Mouse (Mus musculus): ENCODE results near the gene Ccdc124. TPM values are rescaled to one million over a fixed set of nuclear protein-coding genes. Genes with fewer than 3 reads are reported as not detected.
"Not testable (repeated sequence)": the region's sequence is repeated elsewhere in the genome, so short reads cannot be mapped to it uniquely, and the experiment has no call there.

Ccdc124 gene
- polyA plus RNA-seq, 1 experiment from 2014 or later, result 183 TPM

DNA sequence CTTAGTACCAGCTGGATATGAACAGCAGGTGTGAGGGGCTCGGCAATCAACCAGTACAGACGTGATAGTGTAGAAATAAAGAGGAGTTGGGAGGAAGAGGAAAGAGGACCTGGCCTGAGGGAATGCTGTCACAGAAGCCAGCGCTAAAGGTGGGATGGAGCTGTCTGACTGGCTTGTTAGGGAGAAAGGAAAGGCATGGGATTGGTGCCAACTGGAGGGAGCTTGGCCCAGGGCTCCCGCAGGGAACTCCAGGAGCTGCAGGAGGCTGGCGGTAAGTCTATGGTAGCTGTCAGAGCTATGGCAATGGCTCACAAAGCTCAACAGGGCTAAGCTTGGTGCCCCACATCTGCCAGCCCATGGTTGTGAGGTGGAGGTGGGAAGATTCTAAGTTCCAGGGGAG is 28.5 kb upstream of the Ccdc124 start:
- Histone ChIP-seq H3K36me3 (no peaks in the 10 kb centered on the region), H3K27me3 (ENCODE audit: low read depth, poor library complexity, severe bottlenecking) (peaks cover 16% of the 10 kb centered on the region; the same call in 1 of the 2 replicates), H3K27ac (replicated peaks) (no peak overlapping the region), H3K4me1 (peaks cover 24% of the 10 kb centered on the region), H3K9me3 (replicated peaks) (no peaks in the 10 kb centered on the region), H3K4me3 (no peak overlapping the region)
- DNase-seq (ENCODE audit: low spot score), result no peak
- WGBS, result 43% methylated on average over 5 of the region's 5 CpGs

DNA sequence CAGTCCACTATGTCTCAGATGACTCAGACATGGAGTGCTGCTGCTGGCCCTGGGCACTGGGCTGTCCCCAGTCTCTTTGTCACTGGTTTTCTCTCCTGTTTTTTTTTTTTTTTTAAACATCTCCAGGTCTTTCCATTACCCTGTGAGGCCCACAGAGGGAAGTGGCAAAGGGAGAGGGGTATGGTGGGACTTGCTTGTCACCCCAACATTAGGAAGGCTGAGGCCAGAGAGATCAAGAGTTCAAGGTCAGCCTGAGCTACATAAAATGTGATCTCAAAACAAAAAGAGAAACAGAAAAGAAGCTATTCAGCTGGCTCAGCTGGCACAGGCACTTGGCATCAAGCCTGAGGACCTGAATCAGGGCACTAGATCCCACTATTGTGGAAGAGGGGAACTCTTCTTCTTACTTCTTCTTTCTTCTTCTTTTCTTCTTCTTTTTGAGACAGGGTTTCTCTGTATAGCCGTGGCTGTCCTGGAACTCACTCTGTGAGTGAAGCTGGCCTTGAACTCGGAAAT is 27.2 kb upstream of the Ccdc124 start:
- H3K4me1 ChIP-seq, result peaks cover 20% of the 10 kb centered on the region
- no peak overlapping the region for H3K4me3 ChIP-seq
- H3K36me3 ChIP-seq, result peaks cover 5% of the 10 kb centered on the region
- no peak for DNase-seq (ENCODE audit: low spot score)
- peaks cover 16% of the 10 kb centered on the region; the same call in 1 of the 2 replicates for H3K27me3 ChIP-seq (ENCODE audit: low read depth, poor library complexity, severe bottlenecking)
- no peaks in the 10 kb centered on the region for H3K9me3 ChIP-seq (replicated peaks)
- WGBS, result 83% methylated on average over 2 of the region's 2 CpGs
- H3K27ac ChIP-seq (replicated peaks), result no peak overlapping the region

DNA sequence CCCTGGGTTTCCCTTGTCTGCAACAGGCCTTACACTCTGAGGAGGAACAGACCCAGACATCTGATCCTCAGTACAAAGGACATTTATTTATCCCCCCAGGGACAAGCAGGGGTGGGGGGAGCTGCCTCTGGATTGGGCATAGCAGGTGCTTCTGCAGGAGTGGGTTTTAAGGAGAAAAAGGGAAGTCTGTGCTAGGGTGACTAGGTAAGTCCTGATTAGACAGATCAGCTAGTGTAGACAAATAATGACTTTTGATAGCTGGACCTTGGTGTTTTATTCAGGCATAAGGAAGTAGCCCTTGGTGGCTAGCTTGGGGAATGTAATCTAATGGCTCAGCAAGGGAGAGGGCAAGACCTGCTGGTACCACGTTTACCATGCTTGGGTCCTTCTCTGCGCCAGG is 25.5 kb upstream of the Ccdc124 start:
- Histone ChIP-seq H3K27ac (replicated peaks) (no peak overlapping the region), H3K4me3 (no peak overlapping the region), H3K4me1 (peaks cover 23% of the 10 kb centered on the region), H3K27me3 (ENCODE audit: low read depth, poor library complexity, severe bottlenecking) (peaks cover 26% of the 10 kb centered on the region), H3K9me3 (replicated peaks) (no peaks in the 10 kb centered on the region), H3K36me3 (peaks cover 22% of the 10 kb centered on the region)
- WGBS, result 88% methylated on average over 2 of the region's 2 CpGs
- no peak for DNase-seq (ENCODE audit: low spot score)

DNA sequence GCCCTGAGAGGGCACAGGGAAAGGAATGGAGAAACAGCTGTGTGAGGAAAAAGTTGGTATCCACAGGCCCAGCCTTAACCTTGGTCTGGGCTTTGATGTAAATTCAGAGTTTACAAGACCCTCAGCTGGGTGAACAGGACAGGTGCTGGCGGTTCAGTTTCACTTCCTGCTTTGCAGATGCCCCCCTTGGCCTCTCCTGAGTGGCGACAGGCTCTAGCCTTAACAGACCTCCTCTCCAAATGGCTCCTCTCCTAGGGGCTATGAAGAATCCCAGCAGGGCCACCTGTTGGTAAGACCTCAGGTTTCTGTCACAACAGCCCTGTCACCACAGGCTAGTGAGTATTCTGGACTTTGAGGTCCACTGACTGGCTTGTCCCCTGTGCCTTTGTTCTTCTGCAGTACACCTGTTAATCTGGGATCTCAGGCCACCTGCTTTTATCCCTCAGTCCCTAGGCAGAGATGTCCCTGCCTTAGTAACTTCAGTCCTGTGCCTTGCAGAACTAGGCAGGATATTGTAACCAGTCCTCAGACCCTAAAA is 25.0 kb upstream of the Ccdc124 start:
- H3K27ac ChIP-seq (replicated peaks), result peak overlapping the region; percentile 98

GRCm38 (mm10) chr8:70897681-70898413 is 24.1 kb upstream of the Ccdc124 start:
- H3K4me1 ChIP-seq, result peaks cover 26% of the 10 kb centered on the region
- peak overlapping the region; percentile 86 for H3K4me3 ChIP-seq
- H3K9me3 ChIP-seq (replicated peaks), result no peaks in the 10 kb centered on the region
- under 1% methylated on average over 20 of the region's 20 CpGs for WGBS
- peaks cover 35% of the 10 kb centered on the region for H3K36me3 ChIP-seq
- H3K27me3 ChIP-seq (ENCODE audit: low read depth, poor library complexity, severe bottlenecking), result peaks cover 28% of the 10 kb centered on the region
- peak; percentile 87 for DNase-seq (ENCODE audit: low spot score)
- H3K27ac ChIP-seq (replicated peaks), result peak overlapping the region; percentile 98

More for the DNA sequence above, 25.0 kb upstream of the Ccdc124 start:
- Histone ChIP-seq H3K9me3 (replicated peaks) (no peaks in the 10 kb centered on the region), H3K4me1 (peaks cover 23% of the 10 kb centered on the region), H3K36me3 (peaks cover 27% of the 10 kb centered on the region), H3K27me3 (ENCODE audit: low read depth, poor library complexity, severe bottlenecking) (peaks cover 27% of the 10 kb centered on the region), H3K4me3 (peak overlapping the region; percentile 86)
- 66% methylated on average over 2 of the region's 2 CpGs for WGBS
- no peak for DNase-seq (ENCODE audit: low spot score)

DNA sequence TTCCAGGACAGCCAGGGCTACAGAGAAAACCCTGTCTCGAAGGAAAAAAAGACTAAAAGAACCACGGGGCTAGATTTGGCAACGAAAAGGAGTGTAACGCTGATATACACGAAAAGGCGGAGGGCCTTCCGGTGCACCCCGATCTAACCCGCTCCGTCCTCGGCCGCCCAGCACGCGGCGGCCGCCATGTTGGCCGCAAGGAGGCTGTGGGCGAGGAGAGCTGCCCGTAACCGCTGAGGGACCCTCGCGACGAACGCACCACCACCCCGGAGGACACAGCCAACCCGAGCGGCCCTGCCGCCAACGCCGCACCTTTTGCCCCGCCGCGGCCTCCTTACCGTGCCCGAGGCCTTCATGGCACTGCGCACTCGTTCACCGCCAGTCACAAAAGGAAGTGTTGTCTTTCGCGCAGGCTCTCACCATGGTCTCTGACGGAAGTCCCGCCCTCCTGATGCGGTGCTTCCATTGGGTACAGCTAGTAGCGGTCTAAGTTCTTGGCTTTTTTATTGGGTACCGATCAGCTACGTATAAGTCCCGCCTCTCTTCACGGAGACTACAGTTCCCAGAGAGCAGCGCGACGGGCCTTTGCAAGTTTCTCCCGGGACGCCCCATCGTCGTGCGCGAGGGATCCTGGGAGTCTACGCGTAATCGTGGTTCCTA is 23.4 kb upstream of the Ccdc124 start, which contains the start of gene Rpl18a:
Gene Rpl18a, minus strand, starts transcription at position 392 of the 660 bp plus-strand sequence.
- peaks cover 31% of the 10 kb centered on the region for H3K27me3 ChIP-seq (ENCODE audit: low read depth, poor library complexity, severe bottlenecking)
- H3K4me3 ChIP-seq, result peak within 1 kb of the TSS; percentile 86
- H3K27ac ChIP-seq (replicated peaks), result peak within 1 kb of the TSS; percentile 98
- H3K4me1 ChIP-seq, result peaks cover 32% of the 10 kb centered on the region
- under 1% methylated on average over 60 of the region's 60 CpGs for WGBS
- peak; percentile 96 for DNase-seq (ENCODE audit: low spot score)
- peaks cover 35% of the 10 kb centered on the region for H3K36me3 ChIP-seq
- no peaks in the 10 kb centered on the region for H3K9me3 ChIP-seq (replicated peaks)

GRCm38 (mm10) chr8:70896316-70897020 is 22.7 kb upstream of the Ccdc124 start:
- WGBS, result 5% methylated on average over 25 of the region's 25 CpGs
- no peak for DNase-seq (ENCODE audit: low spot score)
- H3K27ac ChIP-seq (replicated peaks), result peak overlapping the region; percentile 98

DNA sequence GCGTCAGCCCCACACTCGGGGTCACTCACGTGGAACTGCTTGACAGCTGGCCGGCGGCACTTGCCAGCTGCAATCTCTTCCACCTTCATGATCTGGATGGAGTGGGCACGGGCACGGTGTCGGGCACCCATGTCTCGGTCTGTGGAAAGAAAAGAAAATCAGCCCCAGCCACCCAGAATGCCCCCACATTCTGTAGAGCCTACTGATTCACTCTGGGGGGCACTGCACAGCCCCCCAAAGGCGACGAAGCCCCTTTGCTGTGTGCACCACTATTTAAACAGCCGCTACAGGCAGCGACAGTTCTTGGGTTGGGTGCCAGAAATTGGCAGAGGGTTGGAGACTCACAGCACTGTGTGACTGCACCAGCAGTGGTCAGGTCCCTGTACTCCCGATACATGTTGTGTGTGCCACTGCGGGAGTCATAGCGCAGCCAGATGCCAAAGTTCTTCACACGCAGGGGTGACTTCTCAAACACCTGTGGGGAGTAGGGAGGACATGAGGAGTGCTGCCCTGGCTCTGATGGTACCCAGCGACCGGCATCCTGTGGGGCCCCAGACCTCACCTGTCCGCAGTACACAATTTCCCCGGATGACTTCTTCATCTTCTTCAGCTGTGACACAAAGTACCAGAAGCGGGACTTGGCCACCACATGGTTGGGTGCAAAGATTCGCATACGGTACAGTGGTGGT is 22.0 kb upstream of the Ccdc124 start:
- Histone ChIP-seq H3K27me3 (ENCODE audit: low read depth, poor library complexity, severe bottlenecking) (peaks cover 45% of the 10 kb centered on the region), H3K27ac (replicated peaks) (peak overlapping the region; percentile 98), H3K36me3 (peaks cover 35% of the 10 kb centered on the region), H3K4me1 (peaks cover 41% of the 10 kb centered on the region), H3K4me3 (peak overlapping the region; percentile 86)
- WGBS, result 84% methylated on average over 24 of the region's 24 CpGs
- not testable (repeated sequence) for DNase-seq (ENCODE audit: low spot score); H3K9me3 ChIP-seq (replicated peaks)

More at GRCm38 (mm10) chr8:70896316-70897020, 22.7 kb upstream of the Ccdc124 start:
- no peaks in the 10 kb centered on the region for H3K9me3 ChIP-seq (replicated peaks)
- H3K4me3 ChIP-seq, result peak overlapping the region; percentile 86
- H3K27me3 ChIP-seq (ENCODE audit: low read depth, poor library complexity, severe bottlenecking), result peaks cover 37% of the 10 kb centered on the region
- H3K4me1 ChIP-seq, result peaks cover 39% of the 10 kb centered on the region
- peaks cover 35% of the 10 kb centered on the region for H3K36me3 ChIP-seq

- 91% methylated on average over 8 of the region's 8 CpGs for WGBS
- Histone ChIP-seq H3K27ac (replicated peaks) (no peak overlapping the region; the same call in 1 of the 2 replicates), H3K9me3 (replicated peaks) (no peaks in the 10 kb centered on the region), H3K27me3 (ENCODE audit: low read depth, poor library complexity, severe bottlenecking) (peaks cover 52% of the 10 kb centered on the region), H3K4me3 (peak overlapping the region; percentile 86; the same call in 1 of the 2 replicates), H3K4me1 (peaks cover 41% of the 10 kb centered on the region), H3K36me3 (peaks cover 35% of the 10 kb centered on the region)
- DNase-seq (ENCODE audit: low spot score), result no peak
Observed at GRCm38 (mm10) chr8:70894771-70895545, 21.2 kb upstream of the Ccdc124 start.

DNA sequence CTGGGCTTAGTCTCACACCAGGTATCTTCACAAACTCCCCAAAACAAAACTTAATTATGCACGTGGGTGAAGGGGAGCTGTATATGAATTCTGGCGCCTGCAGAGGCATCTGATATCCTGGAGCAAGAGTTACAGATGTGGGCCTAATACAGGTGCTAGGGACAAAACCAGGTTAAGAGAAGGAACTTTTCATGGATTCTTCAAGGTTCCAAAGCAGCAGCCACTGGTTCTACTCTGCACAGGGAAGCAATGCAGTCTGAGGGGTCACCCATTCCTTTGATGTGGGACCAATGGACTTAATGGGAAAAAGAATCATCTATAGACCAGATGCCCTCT is 20.6 kb upstream of the Ccdc124 start:
- Histone ChIP-seq H3K27me3 (ENCODE audit: low read depth, poor library complexity, severe bottlenecking) (peaks cover 58% of the 10 kb centered on the region), H3K4me1 (peaks cover 41% of the 10 kb centered on the region), H3K4me3 (0 out of 2 replicates have a peak overlapping the region, but pooled peaks have one; percentile 46), H3K9me3 (replicated peaks) (no peaks in the 10 kb centered on the region), H3K36me3 (peaks cover 35% of the 10 kb centered on the region), H3K27ac (replicated peaks) (no peak overlapping the region)
- DNase-seq (ENCODE audit: low spot score), result no peak
- WGBS, result 69% methylated on average over 2 of the region's 2 CpGs

DNA sequence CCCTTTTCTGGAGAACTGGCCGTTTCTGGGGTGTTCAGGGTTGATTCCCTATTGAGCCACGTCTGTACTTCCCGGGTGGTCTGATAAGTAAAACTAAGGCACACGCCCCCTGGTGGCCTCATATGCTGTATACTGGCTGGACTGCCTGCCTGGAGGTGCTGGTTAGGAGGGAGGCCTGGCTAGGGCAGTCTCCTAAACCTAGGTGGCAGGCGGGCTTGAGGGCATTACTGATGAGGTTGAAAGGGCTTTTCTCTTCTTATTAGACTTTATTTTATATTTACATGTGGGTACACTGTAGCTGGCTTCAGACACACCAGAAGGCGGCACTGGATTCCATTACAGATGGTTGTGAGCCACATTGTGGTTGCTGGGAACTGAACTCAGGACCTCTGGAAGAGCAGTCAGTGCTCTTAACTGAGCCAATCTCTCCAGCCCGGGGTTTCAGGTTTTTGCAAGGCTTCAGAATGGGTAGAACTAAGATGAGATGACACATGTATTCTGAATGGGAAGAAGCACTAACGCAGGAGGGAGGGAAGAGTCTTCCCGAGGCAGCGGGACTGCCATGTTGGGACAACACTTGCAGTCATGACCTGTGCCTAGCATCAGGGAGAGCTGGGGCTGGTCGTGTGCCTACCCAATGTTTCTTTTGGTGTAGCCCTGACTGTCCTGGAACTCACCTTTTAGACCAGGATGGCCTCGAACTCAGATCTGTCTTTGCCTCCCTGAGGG is 20.1 kb upstream of the Ccdc124 start:
- WGBS, result 35% methylated on average over 12 of the region's 12 CpGs
- Histone ChIP-seq H3K27me3 (ENCODE audit: low read depth, poor library complexity, severe bottlenecking) (peaks cover 64% of the 10 kb centered on the region), H3K4me1 (peaks cover 41% of the 10 kb centered on the region), H3K27ac (replicated peaks) (no peak overlapping the region), H3K9me3 (replicated peaks) (no peaks in the 10 kb centered on the region), H3K4me3 (peak overlapping the region; percentile 46; the same call in 1 of the 2 replicates), H3K36me3 (peaks cover 35% of the 10 kb centered on the region)
- peak; percentile 88 for DNase-seq (ENCODE audit: low spot score)

All from midbrain, embryonic 10.5 days (tissue).